Mouse (Mus musculus): ENCODE data around the gene Celf5.
A peak's percentile ranks its signal among the peaks of the same experiment; 100 is the strongest.

Celf5 gene

DNA sequence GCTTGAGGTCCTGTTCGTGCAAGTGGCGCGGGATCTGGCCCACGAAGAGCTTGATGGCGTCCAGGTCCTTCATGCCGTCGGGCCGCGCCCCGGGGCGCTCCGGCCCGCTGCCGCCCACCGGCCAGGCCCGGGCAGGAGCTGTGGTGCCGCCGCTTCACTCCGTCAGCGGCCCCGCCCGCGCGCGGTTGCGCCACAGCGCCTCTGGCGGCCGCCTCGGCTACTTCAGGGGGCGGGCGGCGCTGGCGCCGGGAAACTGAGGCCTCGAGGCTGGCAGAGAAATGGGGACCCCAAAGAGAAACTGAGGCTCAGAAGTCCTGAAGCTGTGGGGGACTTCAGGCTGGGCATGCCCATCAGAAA lies at the start of gene Celf5:
Celf5 (minus strand) TSS at position 177 of the 357 bp plus-strand sequence.
- DNase-seq (ENCODE audit: extremely low read depth, insufficient read length, low spot score), result peak; percentile 69

DNA sequence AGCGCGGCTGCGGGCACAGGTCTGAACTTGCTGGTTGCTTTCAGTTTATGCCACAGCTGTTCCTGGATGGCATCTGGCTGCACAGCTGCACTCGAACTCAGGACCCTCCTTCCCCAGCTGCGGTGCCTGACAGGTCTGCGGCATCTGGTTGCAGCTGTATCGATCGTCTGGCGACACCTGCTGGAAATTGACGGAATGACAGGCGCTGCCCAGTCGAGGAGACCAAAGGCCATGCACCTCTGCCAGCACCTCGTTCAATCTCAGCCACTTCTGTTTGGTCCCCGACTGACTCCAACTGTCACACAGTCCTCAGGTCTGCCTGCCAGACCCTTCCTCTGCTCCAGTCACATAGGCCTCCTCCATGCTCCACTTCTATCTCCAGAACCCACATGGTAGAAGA lies 44.3 kb upstream of the Celf5 start:
- peak; percentile 57 for DNase-seq (ENCODE audit: extremely low read depth, insufficient read length, low spot score)

DNA sequence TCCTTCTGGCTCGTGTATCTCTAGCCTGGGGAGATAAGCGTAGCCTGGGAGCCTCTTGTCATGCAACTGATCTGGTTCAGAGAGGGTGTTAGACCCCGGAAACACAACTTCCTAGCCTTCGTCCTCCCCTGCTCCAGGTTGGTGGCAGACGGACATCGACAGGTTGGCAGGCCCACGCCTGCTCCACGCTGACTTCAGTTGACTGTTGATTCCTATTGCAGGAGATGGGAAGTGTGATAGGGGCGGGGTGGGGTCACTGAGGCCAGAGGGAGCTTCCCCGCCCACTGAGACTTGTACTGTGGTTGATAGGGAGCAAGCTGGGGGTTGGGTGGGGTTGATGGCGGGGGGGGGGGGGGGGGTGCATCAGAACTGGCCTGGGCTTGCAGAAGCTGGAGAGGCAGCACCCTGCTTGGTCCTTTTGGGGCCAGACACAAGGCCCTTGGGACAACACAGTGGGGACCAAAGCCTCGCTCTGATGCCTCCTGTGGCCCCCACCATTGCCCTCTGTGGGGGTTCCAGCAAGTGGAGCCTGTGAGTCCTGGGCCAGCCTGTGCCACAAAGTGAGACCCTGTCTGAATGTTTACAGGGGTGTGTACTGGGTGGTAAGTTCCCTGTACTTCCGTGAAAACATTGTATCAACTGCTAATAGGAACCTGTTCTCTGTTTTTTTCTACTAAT lies 42.6 kb upstream of the Celf5 start:
- no peak for DNase-seq (ENCODE audit: extremely low read depth, insufficient read length, low spot score)

DNA sequence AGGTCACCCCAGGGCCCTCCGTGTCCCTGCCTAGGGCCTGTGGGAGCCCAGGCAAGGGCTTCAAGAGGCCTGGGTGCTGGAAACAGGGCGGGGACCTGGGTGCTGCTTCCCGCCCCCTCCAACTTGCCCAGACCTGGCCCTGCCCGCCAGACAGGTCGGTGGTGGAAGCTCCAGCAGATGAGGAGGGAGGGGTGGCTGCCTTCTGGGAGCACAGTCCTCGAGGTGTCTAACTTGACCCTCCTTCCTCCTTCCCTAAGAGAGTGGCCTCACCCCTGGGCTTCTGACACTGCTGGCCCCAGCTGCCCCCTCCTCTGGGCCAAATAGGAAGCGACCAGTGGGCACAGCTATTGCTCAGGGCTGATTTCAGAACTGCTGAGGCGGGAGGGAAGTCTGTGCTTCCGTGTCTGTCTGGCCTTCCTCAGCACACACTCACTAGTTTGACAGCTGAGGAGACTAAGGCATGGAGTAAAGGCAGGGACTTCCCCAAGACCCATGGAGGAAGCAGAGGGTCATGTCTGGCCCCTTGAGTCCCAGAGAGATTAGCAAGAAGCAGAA lies 41.6 kb upstream of the Celf5 start, which contains the start of gene Gna15:
Gna15 (minus strand) TSS at position 175 of the 555 bp plus-strand sequence.
- no peak for DNase-seq (ENCODE audit: extremely low read depth, insufficient read length, low spot score)

DNA sequence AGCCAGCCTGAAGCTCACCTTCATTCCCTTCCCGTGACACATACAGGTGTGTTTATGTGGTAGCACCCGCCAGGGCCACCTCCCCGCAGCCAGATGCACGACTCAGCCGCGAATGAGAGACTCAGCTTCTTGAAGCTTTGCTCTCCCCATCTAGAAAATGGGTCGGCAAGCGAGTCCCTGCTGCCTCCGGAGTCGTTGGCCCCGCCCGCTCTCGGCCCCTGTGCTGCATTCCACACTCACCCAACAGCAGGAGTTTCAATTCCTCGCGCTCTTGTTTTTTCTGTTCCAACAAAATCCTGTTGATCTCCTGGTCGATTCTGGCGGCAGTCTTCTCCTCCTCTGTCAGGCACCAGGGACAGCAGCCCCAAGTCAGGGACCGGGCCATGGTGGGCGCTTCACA lies 41.1 kb upstream of the Celf5 start:
- DNase-seq (ENCODE audit: extremely low read depth, insufficient read length, low spot score), result no peak

DNA sequence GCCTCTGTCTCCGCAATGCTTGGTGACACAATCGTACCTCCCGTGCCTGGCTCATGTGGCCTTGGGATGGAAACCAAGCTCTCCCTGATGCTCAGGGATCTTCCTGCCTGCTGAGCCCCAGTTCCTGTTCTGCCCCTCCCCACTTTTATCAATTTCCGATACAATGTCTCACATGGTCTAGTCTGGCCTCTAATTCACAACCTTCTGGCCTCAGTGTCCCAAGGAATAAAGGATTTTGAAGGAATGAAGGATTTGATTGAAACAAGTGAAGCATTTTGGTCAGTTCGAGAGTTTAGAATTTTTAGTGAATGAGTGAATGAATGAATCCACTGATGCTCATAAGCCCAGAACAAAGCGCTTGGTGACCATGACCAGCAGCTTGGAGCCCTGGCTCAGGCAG lies 40.6 kb upstream of the Celf5 start:
- DNase-seq (ENCODE audit: extremely low read depth, insufficient read length, low spot score), result no peak

DNA sequence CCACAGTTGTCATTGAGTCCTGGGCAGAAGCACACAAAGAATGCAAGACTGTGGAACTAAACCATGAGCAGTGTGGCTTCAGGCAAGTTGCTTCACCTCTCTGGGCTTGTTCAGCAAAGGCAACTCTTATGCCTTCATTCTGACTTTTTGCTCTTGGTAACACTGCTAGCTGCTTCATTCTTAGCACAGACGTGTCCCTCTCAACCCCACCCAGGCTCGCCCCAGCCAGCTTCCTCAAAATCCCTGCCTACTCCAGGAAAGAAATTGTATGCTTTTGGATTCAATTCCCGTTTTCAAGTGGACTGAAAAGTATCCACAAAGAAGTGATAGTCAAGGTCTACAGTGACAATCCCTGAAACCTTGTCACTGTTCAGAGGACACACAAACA lies 37.5 kb upstream of the Celf5 start:
- DNase-seq (ENCODE audit: extremely low read depth, insufficient read length, low spot score), result no peak

DNA sequence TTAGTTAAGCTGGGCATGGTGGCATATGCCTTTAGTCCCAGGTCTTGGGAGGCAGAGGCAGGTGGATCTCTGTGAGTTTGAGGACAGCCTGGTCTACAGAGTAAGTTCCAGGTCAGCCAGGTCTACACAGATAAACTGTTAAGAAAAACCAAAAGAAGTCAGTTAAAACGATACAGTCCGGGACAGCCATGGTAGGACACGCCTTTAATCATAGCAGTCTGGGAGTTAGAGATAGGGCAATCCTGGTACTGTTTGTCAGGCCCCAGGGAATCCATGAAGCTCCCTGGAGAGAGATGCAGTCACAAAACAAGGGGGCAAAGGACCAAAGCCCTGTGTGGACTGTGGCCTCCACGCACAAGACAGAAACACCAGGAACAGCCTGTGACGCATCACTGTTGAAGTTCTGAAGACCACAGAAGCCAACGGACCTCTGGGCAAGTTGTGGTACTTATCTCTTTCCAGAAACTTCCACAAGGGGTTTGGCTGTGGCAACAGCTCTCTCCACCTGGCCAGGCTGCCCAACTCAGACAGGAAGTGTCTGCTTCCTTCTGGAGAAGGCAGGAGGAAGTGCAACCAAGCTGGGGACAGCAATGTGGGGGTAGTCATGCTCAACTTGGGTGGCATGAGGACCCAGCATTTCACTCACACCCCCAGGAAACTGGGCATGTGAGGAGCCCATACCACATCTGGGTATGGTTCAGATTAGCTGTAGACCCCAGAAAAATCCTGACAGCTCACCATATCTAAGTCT lies 36.9 kb upstream of the Celf5 start:
- no peak for DNase-seq (ENCODE audit: extremely low read depth, insufficient read length, low spot score)

DNA sequence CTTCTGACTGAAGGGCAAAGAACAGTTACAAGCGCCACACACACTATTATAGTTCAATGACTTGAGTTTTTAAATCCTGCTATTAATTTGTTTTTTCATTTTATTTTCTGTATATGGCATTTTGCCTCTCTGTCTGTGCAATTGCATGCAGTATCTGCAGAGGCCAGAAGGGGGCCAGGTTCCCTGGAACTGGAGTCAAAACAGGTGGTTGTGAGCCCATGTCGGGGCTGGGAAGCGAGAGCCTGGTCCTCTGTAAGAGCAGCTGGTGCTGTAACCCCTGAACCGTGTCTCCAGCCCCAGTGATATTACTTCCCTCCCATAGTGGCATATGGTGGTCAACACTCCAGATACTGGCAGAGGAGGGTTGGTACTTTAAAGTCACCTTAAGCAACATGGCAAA lies 36.0 kb upstream of the Celf5 start:
- no peak for DNase-seq (ENCODE audit: extremely low read depth, insufficient read length, low spot score)

DNA sequence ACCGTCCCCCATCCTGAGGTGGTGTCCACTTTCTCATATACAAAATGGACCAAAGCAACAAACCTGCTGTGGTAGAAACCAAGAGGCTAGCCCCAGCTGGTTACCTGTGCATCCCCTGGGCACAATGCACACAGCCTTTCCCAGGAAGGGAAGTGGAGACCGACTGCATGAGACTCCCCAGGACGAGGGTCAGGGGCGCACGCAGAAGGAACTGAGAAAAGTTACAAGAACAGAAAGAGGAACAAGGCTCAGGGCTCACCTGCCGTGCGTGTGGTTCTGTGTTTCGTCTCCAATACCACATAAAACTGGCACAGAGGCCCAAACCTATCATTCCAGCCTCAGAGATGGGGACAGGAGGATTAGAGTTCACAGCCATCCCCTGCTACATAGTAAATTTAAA lies 34.7 kb upstream of the Celf5 start:
- DNase-seq (ENCODE audit: extremely low read depth, insufficient read length, low spot score), result no peak

DNA sequence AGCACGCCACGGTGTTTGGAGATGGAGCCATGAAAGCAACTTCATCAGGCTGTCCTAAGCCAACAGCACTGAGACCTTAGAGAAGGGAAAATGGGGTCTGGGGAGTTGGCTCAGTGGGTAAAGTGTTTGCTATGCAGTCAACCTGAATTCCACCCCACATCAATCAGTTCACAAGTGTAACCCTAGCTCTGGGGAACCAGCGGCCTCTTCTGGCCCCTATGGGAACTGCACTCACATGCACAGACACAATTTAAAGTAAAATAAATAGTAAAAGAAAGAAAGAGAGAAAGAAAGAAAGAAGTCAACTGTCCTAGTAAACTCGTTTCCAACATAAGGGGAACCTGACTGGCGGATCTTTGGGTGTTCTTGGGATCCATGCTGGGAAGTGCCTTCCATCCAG lies 31.3 kb upstream of the Celf5 start:
- no peak for DNase-seq (ENCODE audit: extremely low read depth, insufficient read length, low spot score)

DNA sequence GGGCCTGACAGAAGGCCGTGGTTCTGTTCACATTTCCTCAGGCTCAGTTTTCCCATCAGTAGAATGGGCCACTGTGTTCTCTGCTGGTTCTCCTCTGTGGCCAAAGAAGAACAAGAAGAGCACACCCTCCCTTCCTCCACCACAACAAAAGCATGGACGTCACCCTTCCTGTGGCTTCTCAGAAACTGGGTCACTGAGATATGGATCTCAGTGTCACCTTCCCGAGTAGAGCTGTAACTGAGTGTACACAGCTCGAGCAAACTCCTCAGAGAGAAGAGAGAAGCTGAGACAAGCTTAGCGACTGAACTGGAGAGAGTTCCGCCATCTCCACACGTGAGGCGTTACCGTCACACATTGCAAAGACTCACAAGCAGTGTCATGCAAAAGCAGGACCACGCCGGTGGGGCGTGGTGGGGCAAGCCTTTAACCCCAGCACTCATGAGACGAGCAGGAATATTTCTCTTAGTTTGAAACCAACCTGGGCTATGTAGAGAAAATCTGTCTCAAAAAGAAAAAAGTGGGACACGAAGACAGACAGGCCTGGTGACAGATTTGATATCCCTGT lies 27.8 kb upstream of the Celf5 start:
- DNase-seq (ENCODE audit: extremely low read depth, insufficient read length, low spot score), result no peak

DNA sequence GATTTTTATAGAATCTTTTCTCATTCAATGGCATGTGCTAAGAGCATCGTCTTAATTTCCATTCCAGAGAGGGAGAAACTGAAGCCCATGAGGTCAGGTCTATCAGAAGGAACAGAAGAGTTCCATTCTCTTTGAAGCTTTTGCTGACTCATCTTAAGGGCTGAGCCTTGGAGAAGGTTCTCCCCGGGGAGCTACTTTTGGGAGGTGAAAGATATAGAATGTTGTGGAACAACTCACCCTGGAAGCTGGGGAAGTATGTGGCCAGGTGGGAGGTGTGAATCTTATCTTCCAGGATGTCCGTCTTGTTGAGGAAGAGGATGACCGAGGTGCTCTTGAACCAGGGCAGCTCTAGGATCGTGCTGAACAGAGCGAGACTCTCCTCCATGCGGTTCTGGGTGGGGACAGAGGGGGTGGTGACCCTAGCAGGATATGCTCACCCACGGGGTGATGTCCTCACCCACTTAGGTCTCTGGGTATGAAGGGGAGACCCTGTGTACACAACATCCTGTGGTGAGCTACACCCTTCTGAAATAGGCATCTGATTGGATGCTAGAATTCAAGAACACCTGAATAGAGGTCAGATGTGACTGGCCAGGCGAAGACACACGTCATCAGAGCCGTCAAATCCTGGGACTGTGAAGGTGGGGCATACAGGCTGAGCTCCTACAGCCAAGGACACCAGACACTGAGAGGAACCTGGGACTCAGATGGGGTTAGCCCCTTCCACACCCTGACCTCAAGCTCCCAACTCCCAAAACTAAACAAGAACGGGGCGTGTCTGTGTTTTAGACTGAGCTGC lies 25.4 kb upstream of the Celf5 start:
- no peak for DNase-seq (ENCODE audit: extremely low read depth, insufficient read length, low spot score)

DNA sequence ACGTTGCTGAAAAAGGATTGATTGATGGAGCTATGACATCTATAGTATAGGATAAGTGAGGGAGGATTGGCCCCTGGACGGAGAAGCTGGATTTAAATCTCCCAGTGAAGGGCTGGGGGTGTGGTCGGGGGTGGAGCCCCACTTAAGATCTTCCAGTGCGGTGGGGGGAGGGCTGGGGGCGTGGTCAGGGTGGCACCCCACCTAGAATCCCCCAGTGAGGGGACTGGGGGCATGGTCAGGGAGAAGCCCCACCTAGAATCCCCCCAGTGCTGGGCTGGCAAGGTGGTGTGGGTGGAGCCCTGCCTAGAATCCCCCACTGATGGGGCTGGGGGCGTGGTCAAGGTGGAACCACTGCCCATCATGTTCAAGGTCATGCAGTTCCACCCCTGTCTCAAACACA lies 24.6 kb upstream of the Celf5 start:
- no peak for DNase-seq (ENCODE audit: extremely low read depth, insufficient read length, low spot score)

DNA sequence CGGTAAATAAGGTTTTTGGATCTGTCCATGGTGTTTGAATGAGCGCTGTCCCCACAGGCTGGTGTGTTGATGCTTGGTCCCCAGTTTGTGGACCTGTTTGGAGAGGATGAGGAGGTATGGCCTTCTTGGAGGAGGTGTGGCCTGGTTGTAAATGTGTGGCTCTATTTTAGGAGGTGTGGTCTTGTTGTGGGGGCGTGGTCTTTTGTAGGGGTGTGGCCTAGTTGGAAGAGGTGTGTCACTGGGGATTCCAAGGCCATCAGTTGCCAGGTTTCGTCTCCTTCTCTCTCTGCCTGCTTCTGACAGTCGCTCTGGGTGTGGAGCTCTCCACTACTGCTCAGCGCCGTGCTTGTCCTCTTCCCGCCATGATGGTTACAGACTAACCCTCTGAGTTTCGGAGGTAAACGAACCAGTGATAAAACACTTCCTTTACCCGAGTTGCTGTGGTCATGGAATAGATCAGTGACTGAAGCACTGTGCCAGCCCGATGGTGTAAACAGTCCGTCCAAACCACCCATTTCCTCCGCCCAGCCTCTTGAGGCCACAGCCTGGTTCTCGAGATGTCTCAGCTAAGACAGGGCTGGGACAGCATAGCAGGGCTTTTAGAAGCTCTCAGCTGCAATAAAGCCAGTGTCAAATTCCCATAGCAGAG lies 22.6 kb upstream of the Celf5 start:
- DNase-seq (ENCODE audit: extremely low read depth, insufficient read length, low spot score), result no peak

DNA sequence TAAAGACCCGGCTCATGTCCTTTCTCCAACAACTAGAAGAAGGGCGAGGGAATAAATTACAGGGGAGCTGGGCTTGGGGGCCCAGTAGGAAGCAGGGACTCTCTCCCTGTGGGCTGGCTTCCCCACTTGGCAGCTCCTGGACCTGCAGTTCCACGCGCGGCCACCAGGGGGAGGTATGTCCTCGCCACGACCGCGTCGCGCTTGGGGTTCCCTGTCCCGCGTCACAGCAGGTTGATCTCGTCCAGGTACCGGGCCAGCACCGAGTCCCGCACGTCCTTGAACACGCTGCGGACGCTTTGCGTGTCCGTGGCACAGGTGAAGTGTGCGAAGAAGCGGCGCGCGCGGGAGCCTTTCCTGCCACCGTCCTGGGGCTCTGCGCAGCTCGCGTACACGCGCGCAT lies 20.1 kb upstream of the Celf5 start:
- DNase-seq (ENCODE audit: extremely low read depth, insufficient read length, low spot score), result peak; percentile 72

DNA sequence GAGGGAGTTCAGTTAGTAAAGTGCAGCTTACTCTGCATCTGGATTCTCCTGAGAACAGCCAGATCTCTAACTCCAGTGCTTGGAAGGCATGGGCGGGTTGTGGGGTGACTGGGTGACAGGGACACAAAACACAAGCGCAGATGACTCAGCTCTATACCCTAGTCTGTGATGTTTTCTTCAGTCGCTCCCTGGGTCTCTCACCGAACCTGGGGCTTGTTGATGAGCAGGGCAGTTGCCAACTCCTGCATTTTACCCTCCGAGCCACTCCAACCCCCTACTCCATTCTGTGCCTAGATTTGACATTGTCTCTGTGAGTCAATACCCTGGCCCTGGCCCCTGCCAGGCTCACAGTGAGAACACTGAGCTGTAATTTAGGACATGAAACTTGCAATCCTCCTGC lies 19.4 kb upstream of the Celf5 start:
- DNase-seq (ENCODE audit: extremely low read depth, insufficient read length, low spot score), result no peak

DNA sequence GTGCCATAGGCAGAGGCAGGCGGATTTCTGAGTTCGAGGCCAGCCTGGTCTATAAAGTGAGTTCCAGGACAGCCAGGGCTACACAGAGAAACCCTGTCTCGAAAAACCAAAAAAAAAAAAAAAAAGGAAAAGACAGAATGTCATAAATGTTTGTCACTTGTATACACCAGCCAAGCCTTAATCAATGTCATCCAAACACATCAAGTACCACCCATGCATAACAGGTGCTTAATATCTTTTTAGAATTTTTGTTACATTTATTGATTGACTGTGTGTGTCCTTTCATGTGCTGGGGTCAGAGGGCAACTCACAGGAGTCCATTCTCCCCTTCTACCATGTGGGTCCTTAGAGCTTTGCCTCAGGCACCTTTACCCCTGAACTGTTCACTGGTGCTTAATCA lies 17.5 kb upstream of the Celf5 start, which contains the start of gene S1pr4:
S1pr4 (minus strand) TSS at position 101 of the 400 bp plus-strand sequence.
- DNase-seq (ENCODE audit: extremely low read depth, insufficient read length, low spot score), result no peak

DNA sequence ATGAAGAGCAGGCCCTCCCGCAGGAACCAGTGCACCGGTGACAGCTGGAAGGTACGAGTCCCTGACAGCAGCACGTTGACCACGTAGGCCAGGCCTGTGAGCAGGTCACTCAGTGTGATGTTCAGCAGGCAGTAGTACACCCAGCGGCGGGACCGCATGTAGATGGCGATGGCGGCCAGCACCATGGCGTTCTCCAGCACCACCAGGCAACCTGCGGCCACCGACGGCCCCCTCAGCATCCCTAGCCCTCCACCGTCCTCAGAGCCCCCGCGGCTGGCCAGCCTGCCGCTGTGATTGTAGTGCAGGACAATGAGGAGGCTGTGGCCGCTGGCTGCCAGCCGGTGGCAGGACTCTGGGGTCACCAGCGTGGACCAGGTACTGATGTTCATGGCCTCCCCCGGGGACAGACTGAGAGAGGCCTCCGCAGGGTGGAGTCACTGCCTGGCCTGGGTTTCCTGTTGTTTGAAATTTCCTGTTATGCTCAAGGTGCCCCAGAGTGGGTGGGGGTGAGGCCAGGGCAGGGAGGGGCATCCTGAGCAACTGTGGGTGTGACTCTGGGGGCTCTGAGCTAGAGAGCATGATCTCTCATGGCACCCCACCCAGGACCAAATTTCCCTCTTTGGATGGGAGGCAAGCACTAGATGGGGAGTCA lies 16.9 kb upstream of the Celf5 start:
- DNase-seq (ENCODE audit: extremely low read depth, insufficient read length, low spot score), result no peak
